23 mouse cellular contexts compared by ENCODE assay signal in the genomic region with DNA sequence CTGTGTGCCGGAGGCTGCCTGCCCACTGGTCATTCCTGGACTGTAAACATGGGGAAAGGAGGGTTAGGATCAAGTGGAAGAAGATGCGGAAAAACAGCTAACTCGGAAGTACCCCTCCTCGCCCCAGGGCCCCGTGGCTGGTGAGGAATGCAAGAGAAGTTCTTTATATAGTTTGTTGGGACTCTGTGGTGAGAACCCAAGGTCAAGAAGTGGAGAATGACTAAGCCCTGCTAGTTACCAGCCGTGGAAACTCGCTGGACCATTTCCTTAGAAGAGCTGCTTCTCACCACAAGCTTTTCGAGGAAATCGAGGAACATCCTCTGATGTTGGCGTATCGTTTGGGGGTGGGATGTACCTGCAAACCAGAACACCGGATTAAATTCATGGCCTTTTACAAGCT. TPM values are rescaled to one million over a fixed set of nuclear protein-coding genes. Genes with fewer than 3 reads are reported as not detected.
DNase-seq lines count a peak whose midpoint lies in the region; ATAC-seq and TF ChIP-seq lines count a peak whose summit lies in the region.
"Had no signal": no experiment of that assay in that cellular context is flagged by ENCODE, and none has a peak within 500 bp of the region (broad histone marks: within the 10 kb centered on the region; RNA-seq: fewer than 3 reads in every experiment).

No protein-coding gene starts in this region.

- H3K27ac ChIP-seq in heart, embryonic 11.5 days (ENCODE audit: low read depth, low read length) = peak overlapping the region; percentile 85; the same call in 1 of the 2 replicates
- H3K27ac ChIP-seq in liver, embryonic 11.5 days (ENCODE audit: low read depth, low read length) = peak overlapping the region; percentile 90; the same call in 1 of the 2 replicates
- H3K27ac ChIP-seq in liver, embryonic 14.5 days = peak overlapping the region; percentile 77; the same call in 1 of the 2 replicates
- H3K27ac ChIP-seq: embryonic facial prominence, embryonic 10.5 days; layer of hippocampus, adult 2 months; limb, embryonic 13.5 days; lung, embryonic 15.5 days; midbrain, embryonic 12.5 days; neural tube, embryonic 12.5 days had no signal

- intact Hi-C loops in heart, postnatal 36 days (cut with DNase I) = no loop called here

- TF ChIP-seq CTCF in liver, embryonic 14.5 days (IDR thresholded peaks at IDR 0.05; ENCODE audit: low read depth) = no peak

- no peak for TF ChIP-seq EP300 in liver, embryonic 14.5 days (IDR thresholded peaks at IDR 0.05; ENCODE audit: low read depth)

- H3K27me3 ChIP-seq in heart, embryonic 11.5 days (ENCODE audit: control insufficient read depth, insufficient read depth, low read length) = no peaks in the 10 kb centered on the region
- no peaks in the 10 kb centered on the region for H3K27me3 ChIP-seq in liver, embryonic 11.5 days (replicated peaks; ENCODE audit: control insufficient read depth, insufficient read depth, low read length)
- no peaks in the 10 kb centered on the region for H3K27me3 ChIP-seq in liver, embryonic 14.5 days (ENCODE audit: control insufficient read depth, insufficient read depth, low read length)
- H3K27me3 ChIP-seq: limb, embryonic 13.5 days; lung, embryonic 15.5 days; midbrain, embryonic 12.5 days; neural tube, embryonic 12.5 days had no signal

- peak overlapping the region; percentile 25 for H3K4me2 ChIP-seq in heart, embryonic 11.5 days
- H3K4me2 ChIP-seq in liver, embryonic 11.5 days = peak overlapping the region; percentile 60; the same call in 1 of the 2 replicates
- H3K4me2 ChIP-seq in liver, embryonic 14.5 days (ENCODE audit: low read depth) = peak overlapping the region; percentile 72
- H3K4me2 ChIP-seq: limb, embryonic 13.5 days; lung, embryonic 15.5 days; midbrain, embryonic 12.5 days; neural tube, embryonic 12.5 days had no signal

- peaks cover 4% of the 10 kb centered on the region; the same call in 1 of the 2 replicates for H3K36me3 ChIP-seq in heart, embryonic 11.5 days (ENCODE audit: control insufficient read depth, insufficient read depth, low read length)
- peaks cover 6% of the 10 kb centered on the region; the same call in 1 of the 2 replicates for H3K36me3 ChIP-seq in liver, embryonic 11.5 days (ENCODE audit: control insufficient read depth, insufficient read depth, low read length)
- peaks cover 9% of the 10 kb centered on the region; the same call in 1 of the 2 replicates for H3K36me3 ChIP-seq in liver, embryonic 14.5 days (replicated peaks; ENCODE audit: control insufficient read depth, insufficient read depth, low read depth)
- H3K36me3 ChIP-seq: lung, embryonic 15.5 days had no signal

- no peak for DNase-seq in heart, postnatal 36 days
- no peak for DNase-seq in liver, embryonic 11.5 days (ENCODE audit: low spot score)
- no peak for DNase-seq in liver
- peak; percentile 17 for DNase-seq in Muller cell, postnatal 12 days (ENCODE audit: inconsistent ontology term)
- DNase-seq in liver, embryonic 14.5 days (ENCODE audit: low read depth in 3 of 3, low spot score in 3 of 3) = no peak
- no peak for DNase-seq in B cell, adult 2 months
- DNase-seq in retina, postnatal 1 day = no peak
- DNase-seq: adrenal gland, postnatal 36 days; cerebellum, adult 8-10 months; gastrocnemius, postnatal 25 days; kidney, adult 2 months; kidney, postnatal 10 days; layer of hippocampus, postnatal 36 days; lung, postnatal 4 days; thymus, postnatal 14 days had no signal

- WGBS in heart, embryonic 11.5 days (ENCODE audit: insufficient replicate concordance) = 69% methylated on average over 12 of the region's 12 CpGs
- WGBS in liver, embryonic 11.5 days = 80% methylated on average over 12 of the region's 12 CpGs
- 58% methylated on average over 12 of the region's 12 CpGs for WGBS in liver, embryonic 14.5 days (ENCODE audit: insufficient replicate concordance)

- no peak for ATAC-seq in heart, embryonic 11.5 days (replicated peaks; ENCODE audit: insufficient number of reproducible peaks, low FRiP score, low TSS enrichment)
- ATAC-seq in liver, embryonic 11.5 days (replicated peaks; ENCODE audit: low FRiP score) = no peak
- ATAC-seq in liver, embryonic 14.5 days (ENCODE audit: insufficient read depth) = no peak
- ATAC-seq: forebrain, embryonic 14.5 days had no signal

- no peaks in the 10 kb centered on the region for H3K9me3 ChIP-seq in heart, embryonic 11.5 days (replicated peaks; ENCODE audit: control insufficient read depth, low read length)
- no peaks in the 10 kb centered on the region for H3K9me3 ChIP-seq in liver, embryonic 11.5 days (ENCODE audit: control insufficient read depth, low read length)
- no peaks in the 10 kb centered on the region for H3K9me3 ChIP-seq in liver, embryonic 14.5 days (ENCODE audit: control insufficient read depth, low read length)
- H3K9me3 ChIP-seq: embryonic facial prominence, embryonic 10.5 days; limb, embryonic 13.5 days; lung, embryonic 15.5 days; midbrain, embryonic 12.5 days; neural tube, embryonic 12.5 days had no signal

- H3K4me1 ChIP-seq in heart, embryonic 11.5 days (ENCODE audit: control insufficient read depth, insufficient read depth, low read length) = peaks cover 62% of the 10 kb centered on the region
- H3K4me1 ChIP-seq in liver, embryonic 11.5 days (replicated peaks; ENCODE audit: control insufficient read depth, insufficient read depth, low read length) = peaks cover 70% of the 10 kb centered on the region
- peaks cover 66 to 67% of the 10 kb centered on the region in 2 experiments for H3K4me1 ChIP-seq in liver, embryonic 14.5 days (replicated peaks; ENCODE audit: control insufficient read depth in 2 of 2, insufficient read depth in 2 of 2, low read length in 1 of 2)

- no peak overlapping the region for H3K9ac ChIP-seq in heart, embryonic 11.5 days (ENCODE audit: low read depth, low read length)
- H3K9ac ChIP-seq in liver, embryonic 11.5 days (ENCODE audit: low read depth, low read length) = peak overlapping the region; percentile 43; the same call in 1 of the 2 replicates
- no peak overlapping the region for H3K9ac ChIP-seq in liver, embryonic 14.5 days (replicated peaks)
- H3K9ac ChIP-seq: limb, embryonic 13.5 days; lung, embryonic 15.5 days; midbrain, embryonic 12.5 days; neural tube, embryonic 12.5 days had no signal

- H3K4me3 ChIP-seq in heart, embryonic 11.5 days (ENCODE audit: low read depth, low read length) = no peak overlapping the region
- H3K4me3 ChIP-seq in liver, embryonic 11.5 days (ENCODE audit: low read depth, low read length) = no peak overlapping the region
- no peak overlapping the region for H3K4me3 ChIP-seq in liver, embryonic 14.5 days (ENCODE audit: insufficient read depth in 1 of 2, low read depth in 2 of 2, low read length in 2 of 2)
- H3K4me3 ChIP-seq: embryonic facial prominence, embryonic 10.5 days; layer of hippocampus, adult 2 months; limb, embryonic 13.5 days; lung, embryonic 15.5 days; midbrain, embryonic 12.5 days; neural tube, embryonic 12.5 days had no signal

RNA-seq across cellular contexts. Expression of a gene that starts 5.8 kb away (rescaled TPM):
- 32.5 and 33.5 TPM in 2 replicates for polyA plus RNA-seq in heart, embryonic 11.5 days (2014; fragmentation: Nextera tagmentation; extraction: Ambion mirVana)
- total RNA-seq in heart, postnatal 36 days (2021) = 10 to 100 TPM; 25.3 to 29.8 TPM
- 30.4 and 33.8 TPM in 2 replicates for polyA plus RNA-seq in liver, embryonic 11.5 days (2014; fragmentation: Nextera tagmentation; extraction: Ambion mirVana)
- 6.2 and 6.5 TPM in 2 replicates for polyA plus RNA-seq in liver, embryonic 14.5 days (2012; rRNA removed)
- polyA plus RNA-seq in liver, embryonic 14.5 days (2014; fragmentation: Nextera tagmentation; extraction: Ambion mirVana) = 18.0 and 22.4 TPM in 2 replicates
